Mouse (Mus musculus): ENCODE data around the gene Hrg.
"Not testable (repeated sequence)": the region's sequence is repeated elsewhere in the genome, so short reads cannot be mapped to it uniquely, and the experiment has no call there.

Hrg gene

GRCm38 (mm10) chr16:22950840-22951395 lies at the start of gene Hrg:
Hrg (plus strand) TSS chr16:22951072.
- DNase-seq (ENCODE audit: low spot score): no peak

- no peak for DNase-seq (ENCODE audit: low spot score)
Observed at GRCm38 (mm10) chr16:22901326-22901725, 49.5 kb upstream of the Hrg start.

- no peak for DNase-seq (ENCODE audit: low spot score)
Observed at GRCm38 (mm10) chr16:22909290-22909689, 41.6 kb upstream of the Hrg start.

GRCm38 (mm10) chr16:22911986-22912385 lies 38.9 kb upstream of the Hrg start:
- DNase-seq (ENCODE audit: low spot score): no peak

GRCm38 (mm10) chr16:22912886-22913285 lies 38.0 kb upstream of the Hrg start:
- no peak for DNase-seq (ENCODE audit: low spot score)

GRCm38 (mm10) chr16:22914276-22914675 lies 36.6 kb upstream of the Hrg start:
- DNase-seq (ENCODE audit: low spot score): peak; percentile 3

GRCm38 (mm10) chr16:22918034-22918433 lies 32.8 kb upstream of the Hrg start, which contains the start of gene Fetub:
Fetub (plus strand) TSS chr16:22918334.
- no peak for DNase-seq (ENCODE audit: low spot score)

- DNase-seq (ENCODE audit: low spot score): peak; percentile 25
Observed at GRCm38 (mm10) chr16:22918664-22919312, 32.1 kb upstream of the Hrg start.

GRCm38 (mm10) chr16:22919971-22920854 lies 30.7 kb upstream of the Hrg start:
- DNase-seq (ENCODE audit: low spot score): peak; percentile 13

GRCm38 (mm10) chr16:22921761-22922160 lies 29.1 kb upstream of the Hrg start:
- no peak for DNase-seq (ENCODE audit: low spot score)

- DNase-seq (ENCODE audit: low spot score): no peak
Observed at GRCm38 (mm10) chr16:22922433-22922832, 28.4 kb upstream of the Hrg start.

- DNase-seq (ENCODE audit: low spot score): no peak
Observed at GRCm38 (mm10) chr16:22929575-22929974, 21.3 kb upstream of the Hrg start.

- DNase-seq (ENCODE audit: low spot score): no peak
Observed at GRCm38 (mm10) chr16:22931431-22932200, 19.3 kb upstream of the Hrg start.

GRCm38 (mm10) chr16:22937631-22938030 lies 13.2 kb upstream of the Hrg start:
- DNase-seq (ENCODE audit: low spot score): no peak

GRCm38 (mm10) chr16:22938541-22938940 lies 12.3 kb upstream of the Hrg start:
- DNase-seq (ENCODE audit: low spot score): no peak

GRCm38 (mm10) chr16:22939120-22939695 lies 11.7 kb upstream of the Hrg start:
- DNase-seq (ENCODE audit: low spot score): no peak

GRCm38 (mm10) chr16:22941825-22942476 lies 8.9 kb upstream of the Hrg start:
- not testable (repeated sequence) for DNase-seq (ENCODE audit: low spot score)

- DNase-seq (ENCODE audit: low spot score): no peak
Observed at GRCm38 (mm10) chr16:22947371-22947770, 3.5 kb upstream of the Hrg start.

- peak; percentile 29 for DNase-seq (ENCODE audit: low spot score)
Observed at GRCm38 (mm10) chr16:22953069-22953468, 2.2 kb downstream of the Hrg start.

GRCm38 (mm10) chr16:22955397-22956084 lies 4.7 kb downstream of the Hrg start:
- peak; percentile 82 for DNase-seq (ENCODE audit: low spot score)

GRCm38 (mm10) chr16:22956085-22956439 lies 5.2 kb downstream of the Hrg start:
- no peak for DNase-seq (ENCODE audit: low spot score)
